Mouse (Mus musculus) forebrain, embryonic 15.5 days (tissue): ENCODE results near the gene Cxadr. TPM values are rescaled to one million over a fixed set of nuclear protein-coding genes. Genes with fewer than 3 reads are reported as not detected.

Source experiments
- ATAC-seq: fragments of 200-750 bp; cut with Nextera tagmentation; replicated peaks from 2 replicates; pipeline ENCODE4 v1.8.0; 2017; ENCODE audit warnings: mild to moderate bottlenecking, moderate TSS enrichment, moderate library complexity
- H3K27ac ChIP-seq: fragments of 300-500 bp; sonication (generic); replicated peaks from 2 replicates; pipeline ENCODE4 v1.5.1; 2015; ENCODE audit warnings: mild to moderate bottlenecking, inconsistent platforms
- H3K27me3 ChIP-seq: fragments of 300-500 bp; sonication (generic); 2 replicates; pipeline ENCODE4 v1.6.1; 2015; ENCODE audit warnings: inconsistent platforms
- H3K36me3 ChIP-seq: fragments of 300-500 bp; sonication (generic); 2 replicates; pipeline ENCODE4 v1.6.1; 2015; ENCODE audit warnings: mild to moderate bottlenecking, inconsistent platforms
- H3K4me1 ChIP-seq: fragments of 300-500 bp; sonication (generic); 2 replicates; pipeline ENCODE4 v1.6.1; 2015; ENCODE audit warnings: inconsistent platforms
- H3K4me2 ChIP-seq: fragments of 300-500 bp; sonication (generic); replicated peaks from 2 replicates; pipeline ENCODE4 v1.6.1; 2015; ENCODE audit warnings: mild to moderate bottlenecking, inconsistent platforms
- H3K4me3 ChIP-seq: fragments of 300-500 bp; sonication (generic); 2 replicates; pipeline ENCODE4 v1.5.1; 2015; ENCODE audit warnings: mild to moderate bottlenecking, inconsistent platforms
- H3K9ac ChIP-seq: fragments of 300-500 bp; sonication (generic); replicated peaks from 2 replicates; pipeline ENCODE4 v1.6.1; 2015; ENCODE audit warnings: mild to moderate bottlenecking, inconsistent platforms
- H3K9me3 ChIP-seq: fragments of 300-500 bp; sonication (generic); 2 replicates; pipeline ENCODE4 v1.6.1; 2016; ENCODE audit warnings: inconsistent platforms
- WGBS: fragments of 180-500 bp; shearing (Covaris S2); methylation state at CpG from one replicate; pipeline ENCODE4 v1.1.7; 2015; ENCODE audit warnings: mixed read lengths; 5-methylcytosine and 5-hydroxymethylcytosine counted together
- polyA plus RNA-seq: library from polyadenylated mRNA; unstranded; fragments of >200 nt; fragmentation: Nextera tagmentation; extraction: Ambion mirVana; gene quantifications from 2 replicates; pipeline ENCODE4 v1.2.1, GENCODE M21; 2015

Gene Cxadr
- 139 and 147 TPM in 2 replicates for polyA plus RNA-seq

DNA sequence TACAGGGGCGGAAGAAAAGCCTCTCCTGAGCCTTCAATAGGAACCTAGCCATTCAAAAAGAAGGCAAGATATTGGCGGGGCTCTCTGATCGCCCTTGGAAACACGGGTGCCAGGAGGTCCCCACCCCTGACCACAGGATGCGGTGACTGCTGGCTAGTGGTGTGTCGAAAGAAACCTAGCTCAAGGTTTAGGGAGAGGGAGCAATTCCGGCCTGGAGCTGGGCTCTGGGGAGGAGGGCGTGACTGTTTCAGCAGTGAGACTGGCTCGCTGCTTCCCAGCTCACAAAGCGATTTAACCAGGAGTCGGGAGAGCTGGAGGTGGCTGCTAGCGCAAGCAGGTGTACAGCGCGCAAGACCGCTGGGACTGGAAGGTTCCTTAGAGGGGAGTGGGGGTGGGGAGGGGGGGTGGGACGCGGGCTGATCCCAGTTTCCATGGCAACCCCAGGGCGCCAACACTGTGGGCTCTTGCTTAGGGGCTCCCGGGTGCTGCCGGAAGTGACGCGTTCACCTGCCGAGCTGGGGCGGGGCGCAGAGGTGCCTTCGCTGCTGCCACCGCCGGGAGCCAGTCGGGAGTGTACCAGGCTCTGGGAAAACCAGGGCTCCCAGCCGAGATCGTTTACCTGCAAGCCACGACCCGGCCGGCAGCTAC, at the start of gene Cxadr:
TSS of gene Cxadr (plus strand) at position 307 of the 648 bp plus-strand sequence.
- H3K27me3 ChIP-seq = no peaks in the 10 kb centered on the region
- peak within 1 kb of the TSS; percentile 97 for H3K9ac ChIP-seq
- H3K4me3 ChIP-seq = peak within 1 kb of the TSS; percentile 99
- ATAC-seq = peak; percentile 97
- peak within 1 kb of the TSS; percentile 65 for H3K4me2 ChIP-seq
- H3K27ac ChIP-seq = peak within 1 kb of the TSS; percentile 95
- under 1% methylated on average over 26 of the region's 34 CpGs for WGBS
- no peaks in the 10 kb centered on the region for H3K9me3 ChIP-seq
- no peaks in the 10 kb centered on the region for H3K36me3 ChIP-seq
- peaks cover 20% of the 10 kb centered on the region for H3K4me1 ChIP-seq

DNA sequence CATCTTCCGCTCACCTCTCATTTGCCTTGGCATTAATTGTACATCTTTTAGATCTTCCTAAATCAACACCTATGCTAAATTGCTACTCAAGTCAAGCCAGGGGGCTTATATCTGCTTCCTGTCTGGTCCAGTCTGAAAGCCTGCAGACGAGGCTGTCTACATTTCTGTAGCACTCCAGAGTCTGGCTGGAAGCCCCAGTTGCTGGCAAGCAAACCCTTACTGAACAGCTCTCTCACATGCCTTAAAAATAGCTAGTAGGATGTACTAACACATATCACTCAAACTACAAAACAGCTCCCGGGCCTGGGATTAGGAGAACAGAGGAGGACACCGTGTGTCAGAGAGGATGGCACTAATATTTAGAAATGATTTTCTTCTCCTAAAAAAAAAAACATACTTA, 42.3 kb upstream of the Cxadr start:
- WGBS = 58% methylated on average over 4 of the region's 4 CpGs
- Histone ChIP-seq H3K27me3 (no peaks in the 10 kb centered on the region), H3K9me3 (no peaks in the 10 kb centered on the region), H3K36me3 (no peaks in the 10 kb centered on the region), H3K27ac (peak overlapping the region; percentile 29; the same call in 1 of the 2 replicates), H3K4me2 (no peak overlapping the region), H3K4me3 (no peak overlapping the region), H3K4me1 (no peaks in the 10 kb centered on the region), H3K9ac (no peak overlapping the region)
- no peak for ATAC-seq

GRCm38 (mm10) chr16:78260070-78260879, 41.0 kb upstream of the Cxadr start:
- Histone ChIP-seq H3K36me3 (no peaks in the 10 kb centered on the region), H3K27ac (no peak overlapping the region), H3K27me3 (no peaks in the 10 kb centered on the region), H3K4me3 (no peak overlapping the region), H3K4me1 (peaks cover 9% of the 10 kb centered on the region), H3K4me2 (no peak overlapping the region), H3K9me3 (no peaks in the 10 kb centered on the region), H3K9ac (no peak overlapping the region)
- 89% methylated on average over 10 of the region's 10 CpGs for WGBS
- no peak for ATAC-seq

GRCm38 (mm10) chr16:78261520-78261919, 39.8 kb upstream of the Cxadr start:
- Histone ChIP-seq H3K27ac (no peak overlapping the region), H3K36me3 (no peaks in the 10 kb centered on the region), H3K27me3 (no peaks in the 10 kb centered on the region), H3K9ac (no peak overlapping the region), H3K4me3 (no peak overlapping the region), H3K9me3 (no peaks in the 10 kb centered on the region), H3K4me2 (no peak overlapping the region), H3K4me1 (peaks cover 11% of the 10 kb centered on the region)
- ATAC-seq = no peak
- WGBS = 77% methylated on average over 3 of the region's 3 CpGs

- Histone ChIP-seq H3K9ac (peak overlapping the region; percentile 14; the same call in 1 of the 2 replicates), H3K27me3 (no peaks in the 10 kb centered on the region), H3K9me3 (no peaks in the 10 kb centered on the region), H3K4me3 (peak overlapping the region; percentile 37), H3K4me1 (peaks cover 11% of the 10 kb centered on the region), H3K4me2 (peak overlapping the region; percentile 43), H3K27ac (no peak overlapping the region), H3K36me3 (no peaks in the 10 kb centered on the region)
- peak; percentile 53; the same call in 1 of the 2 replicates for ATAC-seq
- 11% methylated on average over 16 of the region's 16 CpGs for WGBS
Observed at GRCm38 (mm10) chr16:78264442-78265150, 36.7 kb upstream of the Cxadr start.

DNA sequence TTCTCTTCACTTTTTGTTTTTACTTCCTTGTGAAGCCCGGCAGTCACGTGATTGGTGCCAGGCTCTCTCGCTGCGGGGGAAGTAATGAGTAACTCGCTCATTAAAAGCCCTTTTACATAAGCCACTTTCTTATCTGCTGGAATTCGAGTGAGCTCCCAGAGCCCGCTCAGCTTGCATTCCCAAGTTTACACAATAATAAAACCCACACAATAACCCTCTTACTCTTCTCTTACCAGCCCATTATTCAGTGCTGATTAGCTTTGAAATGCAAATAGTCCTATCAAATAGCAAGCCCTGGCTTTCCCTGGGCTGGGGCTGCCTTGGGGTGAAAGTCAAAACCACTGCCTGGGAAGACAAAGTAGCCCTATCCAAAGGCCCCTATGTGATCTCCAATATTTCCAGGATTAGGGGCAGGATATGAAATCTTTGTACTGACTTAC, 36.1 kb upstream of the Cxadr start:
- Histone ChIP-seq H3K9me3 (no peaks in the 10 kb centered on the region), H3K27me3 (no peaks in the 10 kb centered on the region), H3K4me2 (peak overlapping the region; percentile 43), H3K36me3 (no peaks in the 10 kb centered on the region), H3K27ac (no peak overlapping the region), H3K4me3 (peak overlapping the region; percentile 37), H3K4me1 (peaks cover 11% of the 10 kb centered on the region), H3K9ac (peak overlapping the region; percentile 14; the same call in 1 of the 2 replicates)
- no peak; the same call in 1 of the 2 replicates for ATAC-seq
- 0% methylated on average over 7 of the region's 7 CpGs for WGBS

DNA sequence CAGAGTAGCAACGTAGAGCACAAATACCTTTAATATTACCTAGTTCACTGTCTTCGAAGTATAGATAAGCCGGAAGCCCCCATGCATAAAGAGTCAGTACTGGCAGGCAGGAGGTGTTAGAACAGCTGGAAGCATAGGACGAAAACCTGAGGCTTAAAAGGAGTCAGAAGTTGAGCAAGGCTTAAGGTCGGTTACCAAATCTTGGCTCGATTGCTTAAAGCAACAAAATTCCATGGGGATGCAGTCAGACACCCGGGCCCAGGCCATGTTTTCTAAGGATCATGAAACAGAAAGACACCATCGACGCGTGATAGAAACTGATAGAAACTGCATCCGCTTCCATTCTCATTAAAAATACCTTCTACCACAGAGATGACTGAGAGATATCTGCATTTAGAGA, 35.5 kb upstream of the Cxadr start:
- no peak for ATAC-seq
- H3K36me3 ChIP-seq = no peaks in the 10 kb centered on the region
- H3K4me1 ChIP-seq = peaks cover 11% of the 10 kb centered on the region
- H3K27ac ChIP-seq = no peak overlapping the region
- no peaks in the 10 kb centered on the region for H3K27me3 ChIP-seq
- H3K9ac ChIP-seq = no peak overlapping the region
- H3K9me3 ChIP-seq = no peaks in the 10 kb centered on the region
- 26% methylated on average over 11 of the region's 11 CpGs for WGBS
- H3K4me3 ChIP-seq = no peak overlapping the region
- H3K4me2 ChIP-seq = no peak overlapping the region

- no peak for ATAC-seq
- H3K4me2 ChIP-seq = no peak overlapping the region
- no peaks in the 10 kb centered on the region for H3K9me3 ChIP-seq
- no peak overlapping the region for H3K9ac ChIP-seq
- H3K4me3 ChIP-seq = no peak overlapping the region
- no peaks in the 10 kb centered on the region for H3K27me3 ChIP-seq
- no peak overlapping the region for H3K27ac ChIP-seq
- no peaks in the 10 kb centered on the region for H3K36me3 ChIP-seq
- H3K4me1 ChIP-seq = peaks cover 11% of the 10 kb centered on the region
Observed at GRCm38 (mm10) chr16:78267453-78267852, 33.8 kb upstream of the Cxadr start.

DNA sequence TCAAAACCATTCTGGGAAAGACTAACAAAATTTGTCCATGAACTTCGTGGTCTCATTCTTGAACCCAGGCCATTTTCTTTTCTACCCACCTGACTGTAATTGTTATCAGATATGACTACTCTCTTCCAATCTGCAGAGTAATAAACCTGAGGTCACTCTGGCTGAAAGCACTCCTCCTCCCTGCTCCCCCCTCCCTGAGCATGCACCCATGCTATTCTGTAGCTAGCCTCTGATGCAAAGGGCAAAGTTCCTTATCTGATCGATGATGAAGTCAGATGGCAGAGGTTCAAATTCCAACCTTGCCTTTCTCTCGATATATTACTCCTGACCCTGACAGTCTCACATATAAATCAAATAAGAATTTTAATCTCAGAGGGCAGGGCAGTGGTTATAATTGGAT, 33.1 kb upstream of the Cxadr start:
- Histone ChIP-seq H3K9me3 (no peaks in the 10 kb centered on the region), H3K4me2 (no peak overlapping the region), H3K27ac (no peak overlapping the region), H3K4me1 (peaks cover 11% of the 10 kb centered on the region), H3K9ac (no peak overlapping the region), H3K4me3 (no peak overlapping the region), H3K36me3 (no peaks in the 10 kb centered on the region), H3K27me3 (no peaks in the 10 kb centered on the region)
- no peak for ATAC-seq
- WGBS = 93% methylated on average over 3 of the region's 3 CpGs

DNA sequence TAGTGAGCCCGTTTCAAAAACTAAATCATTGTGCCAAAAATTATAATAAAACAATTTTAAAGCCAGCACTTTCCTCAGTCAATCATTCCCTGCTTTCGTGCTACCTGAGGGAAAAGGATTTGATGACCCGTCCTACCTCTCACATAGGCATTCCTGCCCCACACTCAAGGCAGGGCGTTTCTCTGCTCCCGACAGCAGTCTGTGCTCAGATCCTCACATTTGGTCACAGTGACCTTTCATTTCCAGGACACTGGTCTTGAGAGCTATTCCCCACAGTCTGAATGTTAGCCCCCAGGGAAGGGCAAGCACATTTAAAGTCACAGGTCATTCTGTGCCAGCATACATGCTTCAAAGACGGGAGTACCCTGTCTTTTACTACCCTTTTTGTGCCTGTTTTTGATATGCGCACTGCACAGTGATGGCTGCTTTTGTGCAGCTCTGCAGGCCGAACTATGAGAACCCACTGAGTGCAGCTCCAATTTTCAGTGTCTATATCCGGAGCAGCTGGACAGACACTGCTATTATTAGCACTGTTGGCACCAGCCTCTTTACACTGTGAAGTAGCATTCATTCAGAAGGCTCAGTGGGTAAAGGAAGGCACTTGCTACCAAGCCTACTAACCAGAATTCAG, 26.3 kb upstream of the Cxadr start:
- H3K4me2 ChIP-seq = no peak overlapping the region
- no peak overlapping the region for H3K9ac ChIP-seq
- no peaks in the 10 kb centered on the region for H3K9me3 ChIP-seq
- H3K4me3 ChIP-seq = no peak overlapping the region
- ATAC-seq = no peak; the same call in 1 of the 2 replicates
- no peaks in the 10 kb centered on the region for H3K4me1 ChIP-seq
- no peaks in the 10 kb centered on the region for H3K36me3 ChIP-seq
- 66% methylated on average over 9 of the region's 9 CpGs for WGBS
- H3K27me3 ChIP-seq = no peaks in the 10 kb centered on the region
- H3K27ac ChIP-seq = no peak overlapping the region

- WGBS = 65% methylated on average over 4 of the region's 4 CpGs
Observed at GRCm38 (mm10) chr16:78277567-78277966, 23.7 kb upstream of the Cxadr start.

More at GRCm38 (mm10) chr16:78277567-78277966, 23.7 kb upstream of the Cxadr start:
- no peak overlapping the region for H3K4me3 ChIP-seq
- H3K9me3 ChIP-seq = no peaks in the 10 kb centered on the region
- no peak overlapping the region for H3K4me2 ChIP-seq
- no peak overlapping the region for H3K27ac ChIP-seq
- H3K27me3 ChIP-seq = no peaks in the 10 kb centered on the region
- H3K36me3 ChIP-seq = no peaks in the 10 kb centered on the region
- ATAC-seq = no peak
- no peaks in the 10 kb centered on the region for H3K4me1 ChIP-seq
- H3K9ac ChIP-seq = no peak overlapping the region
